In the genomic region with DNA sequence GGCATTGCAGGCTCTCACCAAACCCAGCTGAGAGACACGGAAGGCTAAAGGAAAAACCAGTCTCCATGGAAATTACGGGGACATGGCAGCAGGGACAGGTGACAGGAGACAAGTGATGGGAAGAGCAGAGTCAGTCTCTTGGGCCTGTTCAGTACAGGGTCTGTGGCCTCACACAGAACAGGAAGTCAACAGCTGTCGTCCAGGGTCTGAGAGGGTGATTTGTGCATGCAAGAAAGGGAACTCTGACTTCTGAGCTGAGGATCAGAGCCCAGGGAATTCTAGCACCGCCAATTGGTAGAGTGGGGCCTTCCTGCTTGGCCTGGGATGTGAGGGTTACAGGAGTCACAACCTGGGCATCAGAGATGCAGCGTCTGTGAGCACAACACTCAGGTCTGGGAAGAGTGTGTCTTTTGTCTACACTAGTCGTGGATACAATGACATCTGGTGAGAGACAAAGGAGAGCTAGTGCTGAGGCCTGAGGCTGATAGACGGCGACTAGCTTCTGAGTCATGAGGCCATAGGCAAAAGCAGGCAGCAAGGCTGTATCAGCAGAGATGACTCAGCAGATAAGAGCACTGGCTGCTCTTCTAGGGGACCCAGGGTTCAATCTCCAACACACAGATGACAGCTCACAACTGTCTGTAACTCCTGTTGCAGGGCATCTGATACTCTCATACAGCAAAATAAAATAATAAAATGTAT, we compare ENCODE assay signal across 13 mouse cellular contexts. TPM values are rescaled to one million over a fixed set of nuclear protein-coding genes. Genes with fewer than 3 reads are reported as not detected.
DNase-seq lines count a peak whose midpoint lies in the region; ATAC-seq and TF ChIP-seq lines count a peak whose summit lies in the region.
"Had no signal": no experiment of that assay in that cellular context is flagged by ENCODE, and none has a peak within 500 bp of the region (broad histone marks: within the 10 kb centered on the region; RNA-seq: fewer than 3 reads in every experiment).

No protein-coding gene starts in this region.

- no peaks in the 10 kb centered on the region for H3K27me3 ChIP-seq in midbrain, embryonic 11.5 days (ENCODE audit: control insufficient read depth, insufficient read depth, low read length)
- H3K27me3 ChIP-seq in midbrain, embryonic 14.5 days (ENCODE audit: control insufficient read depth, insufficient read depth, low read length), result no peaks in the 10 kb centered on the region
- no peaks in the 10 kb centered on the region for H3K27me3 ChIP-seq in intestine, postnatal 0 days (replicated peaks; ENCODE audit: control insufficient read depth, insufficient read depth, low read length)
- no peaks in the 10 kb centered on the region for H3K27me3 ChIP-seq in forebrain, postnatal 0 days (ENCODE audit: insufficient read depth, low read length)

- intact Hi-C loops in left cerebral cortex, postnatal 14 days (cut with DNase I), result loop anchor here (10.0 kb wide), 1 partner anchor 141 kb away; no protein-coding TSS in a partner anchor

- TF ChIP-seq CTCF in intestine, postnatal 0 days (IDR thresholded peaks at IDR 0.05; ENCODE audit: low read depth), result no peak
- no peak for TF ChIP-seq CTCF in forebrain, postnatal 0 days (IDR thresholded peaks at IDR 0.05; ENCODE audit: low read depth)

- no peaks in the 10 kb centered on the region for H3K4me1 ChIP-seq in midbrain, embryonic 11.5 days (ENCODE audit: control insufficient read depth, insufficient read depth, low read length)
- no peaks in the 10 kb centered on the region for H3K4me1 ChIP-seq in midbrain, embryonic 14.5 days (ENCODE audit: control insufficient read depth, insufficient read depth, low read length)
- no peaks in the 10 kb centered on the region for H3K4me1 ChIP-seq in intestine, postnatal 0 days (replicated peaks; ENCODE audit: control insufficient read depth, insufficient read depth, low read length)
- no peaks in the 10 kb centered on the region for H3K4me1 ChIP-seq in forebrain, postnatal 0 days (ENCODE audit: insufficient read depth)

- H3K9ac ChIP-seq in midbrain, embryonic 11.5 days (ENCODE audit: low read length), result no peak overlapping the region
- H3K9ac ChIP-seq in midbrain, embryonic 14.5 days (replicated peaks; ENCODE audit: low read length), result no peak overlapping the region
- H3K9ac ChIP-seq in intestine, postnatal 0 days (ENCODE audit: low read depth, low read length), result no peak overlapping the region
- H3K9ac ChIP-seq in forebrain, postnatal 0 days, result no peak overlapping the region

- peak; percentile 60 for DNase-seq in midbrain, embryonic 11.5 days (ENCODE audit: low spot score, missing footprints)
- DNase-seq in midbrain, embryonic 14.5 days, result no peak
- DNase-seq in brain, adult 2 months (ENCODE audit: low read depth, low spot score), result peak; percentile 29
- no peak for DNase-seq in forebrain, postnatal 0 days
- DNase-seq in kidney, postnatal 25 days, result no peak
- no peak for DNase-seq in left cerebral cortex, postnatal 14 days (ENCODE audit: low spot score in 2 of 2)
- DNase-seq: cerebellum, adult 9-10 months; kidney, postnatal 14 days; lung, adult 18-20 months had no signal

- no peak overlapping the region for H3K4me3 ChIP-seq in midbrain, embryonic 11.5 days (ENCODE audit: low read depth, low read length)
- H3K4me3 ChIP-seq in midbrain, embryonic 14.5 days (replicated peaks; ENCODE audit: low read depth, low read length), result no peak overlapping the region
- no peak overlapping the region for H3K4me3 ChIP-seq in intestine, postnatal 0 days (ENCODE audit: low read depth, low read length)
- H3K4me3 ChIP-seq in forebrain, postnatal 0 days (ENCODE audit: low read depth, low read length), result no peak overlapping the region

- WGBS in midbrain, embryonic 11.5 days, result 76% methylated on average over 8 of the region's 8 CpGs
- WGBS in midbrain, embryonic 14.5 days, result 63% methylated on average over 8 of the region's 8 CpGs
- WGBS in intestine, postnatal 0 days, result 43% methylated on average over 8 of the region's 8 CpGs
- WGBS in forebrain, postnatal 0 days, result 67% methylated on average over 8 of the region's 8 CpGs

- no peak overlapping the region for H3K27ac ChIP-seq in midbrain, embryonic 11.5 days (ENCODE audit: low read depth, low read length)
- H3K27ac ChIP-seq in midbrain, embryonic 14.5 days (replicated peaks; ENCODE audit: low read depth, low read length), result no peak overlapping the region
- peak overlapping the region; percentile 41; the same call in 1 of the 2 replicates for H3K27ac ChIP-seq in intestine, postnatal 0 days (ENCODE audit: low read depth, low read length)
- no peak overlapping the region for H3K27ac ChIP-seq in forebrain, postnatal 0 days (ENCODE audit: low read depth, low read length)

- H3K4me2 ChIP-seq in midbrain, embryonic 11.5 days, result no peak overlapping the region
- no peak overlapping the region for H3K4me2 ChIP-seq in midbrain, embryonic 14.5 days (ENCODE audit: low read length)
- no peak overlapping the region for H3K4me2 ChIP-seq in intestine, postnatal 0 days (replicated peaks; ENCODE audit: low read depth)
- H3K4me2 ChIP-seq in forebrain, postnatal 0 days (ENCODE audit: low read depth), result no peak overlapping the region

- ATAC-seq in midbrain, embryonic 11.5 days (ENCODE audit: low FRiP score), result no peak
- ATAC-seq in midbrain, embryonic 14.5 days (ENCODE audit: low FRiP score, low TSS enrichment), result no peak
- peak; percentile 50 for ATAC-seq in intestine, postnatal 0 days
- no peak for ATAC-seq in forebrain, postnatal 0 days
- ATAC-seq in inflammation-experienced regulatory T-cells, adult 6 months, result no peak
- ATAC-seq: midbrain, embryonic 16.5 days had no signal

- no peaks in the 10 kb centered on the region for H3K9me3 ChIP-seq in midbrain, embryonic 11.5 days (ENCODE audit: control insufficient read depth, low read length)
- no peaks in the 10 kb centered on the region for H3K9me3 ChIP-seq in midbrain, embryonic 14.5 days (ENCODE audit: control insufficient read depth, low read length)
- H3K9me3 ChIP-seq in intestine, postnatal 0 days (ENCODE audit: control insufficient read depth), result no peaks in the 10 kb centered on the region
- no peaks in the 10 kb centered on the region for H3K9me3 ChIP-seq in forebrain, postnatal 0 days (ENCODE audit: low read length)

- 0 out of 2 replicates have a peak, but pooled peaks cover 2% of the 10 kb centered on the region for H3K36me3 ChIP-seq in midbrain, embryonic 11.5 days (ENCODE audit: control insufficient read depth, insufficient read depth, low read length)
- peaks cover 49% of the 10 kb centered on the region for H3K36me3 ChIP-seq in midbrain, embryonic 14.5 days (ENCODE audit: control insufficient read depth, insufficient read depth, low read length)
- peaks cover 33% of the 10 kb centered on the region; the same call in 1 of the 2 replicates for H3K36me3 ChIP-seq in intestine, postnatal 0 days (ENCODE audit: control insufficient read depth, insufficient read depth)
- peaks cover 26% of the 10 kb centered on the region for H3K36me3 ChIP-seq in forebrain, postnatal 0 days (ENCODE audit: insufficient read depth)

RNA-seq across cellular contexts. Expression of a gene that starts 21.7 kb away (rescaled TPM):
- not detected in 2 replicates for polyA plus RNA-seq in midbrain, embryonic 11.5 days (2014; fragmentation: Nextera tagmentation; extraction: Ambion mirVana)
- 0.16 TPM in 1 of 2 replicates, not detected in the other for polyA plus RNA-seq in midbrain, embryonic 14.5 days (2014; fragmentation: Nextera tagmentation; extraction: Ambion mirVana)
- 9.9 and 14.1 TPM in 2 replicates for polyA plus RNA-seq in intestine, postnatal 0 days (2015; fragmentation: Nextera tagmentation; extraction: Ambion mirVana)
- not detected in 2 replicates for total RNA-seq in forebrain, postnatal 0 days (2014; rRNA removed)
- not detected in 2 replicates for polyA plus RNA-seq in forebrain, postnatal 0 days (2015; fragmentation: Nextera tagmentation; extraction: Ambion mirVana)
- polyA plus RNA-seq in inflammation-experienced regulatory T-cells, adult 6 months (2017; shearing (Covaris generic)), result under 1 TPM in 2 of 3 experiments, not detected in 1; 0.31 to 0.46 TPM
- total RNA-seq in left cerebral cortex, postnatal 14 days (2021), result not detected
- total RNA-seq: left cerebral cortex, adult 18-20 months had no signal
- polyA plus RNA-seq: midbrain, embryonic 16.5 days had no signal

RNA-seq across cellular contexts. Expression of a gene that starts 55.5 kb away (rescaled TPM):
- 89.5 and 94.0 TPM in 2 replicates for polyA plus RNA-seq in midbrain, embryonic 11.5 days (2014; fragmentation: Nextera tagmentation; extraction: Ambion mirVana)
- polyA plus RNA-seq in midbrain, embryonic 14.5 days (2014; fragmentation: Nextera tagmentation; extraction: Ambion mirVana), result 90.8 and 114 TPM in 2 replicates
- 25.9 and 27.9 TPM in 2 replicates for polyA plus RNA-seq in intestine, postnatal 0 days (2015; fragmentation: Nextera tagmentation; extraction: Ambion mirVana)
- total RNA-seq in forebrain, postnatal 0 days (2014; rRNA removed), result 80.3 and 92.1 TPM in 2 replicates
- polyA plus RNA-seq in forebrain, postnatal 0 days (2015; fragmentation: Nextera tagmentation; extraction: Ambion mirVana), result 55.2 and 68.4 TPM in 2 replicates
- polyA plus RNA-seq in inflammation-experienced regulatory T-cells, adult 6 months (2017; shearing (Covaris generic)), result 100 to 1,000 TPM in 2 of 3 experiments, 10 to 100 TPM in 1; 76.3 to 164 (median 120) TPM
- 10 to 100 TPM; 59.1 to 62.0 TPM for total RNA-seq in left cerebral cortex, postnatal 14 days (2021)

Comparison
In these comparisons a context has a peak if more than half of its experiments do, and no peak if none do; other contexts are left out.
1. DNase-seq: peak in midbrain, embryonic 11.5 days (single experiment) and brain, adult 2 months (single experiment); none in midbrain, embryonic 14.5 days (single experiment), forebrain, postnatal 0 days (single experiment), kidney, postnatal 25 days (0 of 2) and left cerebral cortex, postnatal 14 days (0 of 2).